Mouse (Mus musculus) myocyte (in vitro differentiated cells): ENCODE measurements around the gene Abhd17a. TPM values are rescaled to one million over a fixed set of nuclear protein-coding genes. Genes with fewer than 3 reads are reported as not detected.

Experiments
- H3K27me3 ChIP-seq: one replicate; pipeline ENCODE4 v1.6.1; 2011; ENCODE audit not compliant: control insufficient read depth, insufficient read depth, insufficient read length
- H3K36me3 ChIP-seq: one replicate; pipeline ENCODE4 v1.6.1; 2011; ENCODE audit not compliant: control insufficient read depth, insufficient read depth
- H3K4me2 ChIP-seq: one replicate; pipeline ENCODE4 v1.6.1; 2011; ENCODE audit warnings: low read depth, control low read depth
- H3K4me3 ChIP-seq: one replicate; pipeline ENCODE4 v1.5.1; 2011; ENCODE audit warnings: mild to moderate bottlenecking, control low read depth, moderate library complexity
- H3K79me2 ChIP-seq: one replicate; pipeline ENCODE4 v1.6.1; 2011; ENCODE audit not compliant: control insufficient read depth, insufficient read depth
- H3ac ChIP-seq: one replicate; pipeline ENCODE4 v1.6.1; 2011; ENCODE audit not compliant: control insufficient read depth, insufficient read length
- CEBPB ChIP-seq: IDR thresholded peaks from 2 replicates; pipeline ENCODE4 v1.6.1; 2011; ENCODE audit warnings: mild to moderate bottlenecking, moderate library complexity; ENCODE audit not compliant: poor library complexity, insufficient read depth, severe bottlenecking
- E2F4 ChIP-seq: IDR thresholded peaks from one replicate; pipeline ENCODE4 v1.6.1; 2011; ENCODE audit warnings: mild to moderate bottlenecking, control low read depth, moderate library complexity; ENCODE audit not compliant: insufficient read depth
- MAX ChIP-seq: IDR thresholded peaks from one replicate; pipeline ENCODE4 v1.6.1; 2011; ENCODE audit warnings: low read depth, mild to moderate bottlenecking, control low read depth
- MYOD1 ChIP-seq, 3 experiments: IDR thresholded peaks; one replicate each; pipeline ENCODE4 v1.6.1; 2011; ENCODE audit warnings: control low read depth in 2 of 3, low read depth in 2 of 3, mild to moderate bottlenecking in 2 of 3, moderate library complexity in 1 of 3; ENCODE audit not compliant: insufficient read length in 2 of 3, control insufficient read depth in 1 of 3
- MYOG ChIP-seq, 3 experiments: IDR thresholded peaks; one replicate each; pipeline ENCODE4 v1.6.1; 2011; ENCODE audit warnings: control low read depth in 2 of 3, low read depth in 2 of 3, mild to moderate bottlenecking in 2 of 3; ENCODE audit not compliant: insufficient read length in 2 of 3, control insufficient read depth in 1 of 3, insufficient read depth in 1 of 3
- POLR2A ChIP-seq: IDR thresholded peaks from one replicate; pipeline ENCODE4 v1.6.1; 2011; ENCODE audit warnings: low read depth, mild to moderate bottlenecking, control low read depth, moderate library complexity; ENCODE audit not compliant: insufficient read length
- POLR2AphosphoS2 ChIP-seq: IDR thresholded peaks from one replicate; pipeline ENCODE4 v1.6.1; 2011; ENCODE audit warnings: low read depth, control low read depth; ENCODE audit not compliant: insufficient read length
- REST ChIP-seq: IDR thresholded peaks from one replicate; pipeline ENCODE4 v1.6.1; 2011; ENCODE audit warnings: mild to moderate bottlenecking, control low read depth, moderate library complexity; ENCODE audit not compliant: insufficient read depth, insufficient read length
- SRF ChIP-seq: IDR thresholded peaks from one replicate; pipeline ENCODE4 v1.6.1; 2011; ENCODE audit warnings: low read depth; ENCODE audit not compliant: control insufficient read depth, insufficient read length
- TCF12 ChIP-seq: IDR thresholded peaks from one replicate; pipeline ENCODE4 v1.6.1; 2011; ENCODE audit warnings: mild to moderate bottlenecking, control low read depth; ENCODE audit not compliant: poor library complexity, insufficient read depth, severe bottlenecking
- TCF3 ChIP-seq: IDR thresholded peaks from one replicate; pipeline ENCODE4 v1.6.1; 2011; ENCODE audit warnings: low read depth, control low read depth; ENCODE audit not compliant: insufficient read length
- USF1 ChIP-seq: IDR thresholded peaks from one replicate; pipeline ENCODE4 v1.6.1; 2011; ENCODE audit warnings: low read depth, mild to moderate bottlenecking, control low read depth, moderate library complexity
- polyA plus RNA-seq: library from polyadenylated mRNA; unstranded; fragments of >200 nt; fragmentation: generic; extraction: Trizol; gene quantifications from one replicate; pipeline ENCODE4 v1.2.1, GENCODE M21; 2012; ENCODE audit warnings: missing spikeins

Gene Abhd17a
- polyA plus RNA-seq, 1 experiment = 111 TPM

DNA sequence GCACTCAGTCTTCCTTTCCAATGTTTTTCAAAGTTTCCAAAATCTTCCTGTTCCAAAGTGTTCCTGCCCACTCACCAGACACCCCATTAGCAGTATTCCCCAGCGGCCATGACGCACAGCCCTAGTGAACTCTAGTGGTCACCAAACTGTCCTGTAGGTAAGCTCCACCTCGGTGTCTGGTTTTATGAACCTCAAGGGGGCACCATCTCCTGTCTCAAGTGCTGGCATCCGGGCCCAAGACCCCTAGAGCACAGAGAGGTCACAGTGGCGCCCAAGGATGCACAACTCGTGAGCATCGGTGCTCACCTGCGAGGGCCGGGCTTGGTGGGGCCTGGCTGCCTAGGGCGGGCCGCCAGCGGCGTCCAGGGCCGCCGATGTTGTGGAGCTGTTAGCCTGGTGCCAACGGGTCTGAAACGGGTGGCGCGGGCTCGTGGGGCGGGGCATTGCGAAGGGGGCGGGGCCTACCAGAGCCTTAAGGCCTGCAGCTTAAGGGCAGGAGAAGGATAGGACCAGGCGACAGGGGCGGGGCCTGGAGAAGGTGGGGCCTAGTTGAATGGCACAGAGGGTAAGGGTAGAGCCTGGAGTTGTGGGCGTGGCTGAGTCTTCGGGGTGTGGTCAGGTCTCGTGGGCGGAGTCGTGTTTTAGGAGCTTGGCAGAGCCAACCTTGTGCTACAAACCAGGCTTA lies 51.3 kb downstream of the Abhd17a start, which contains the start of gene Atp8b3:
Gene Atp8b3, minus strand, starts transcription at position 415 of the 685 bp plus-strand sequence.
- TF ChIP-seq POLR2AphosphoS2 (peak; percentile 50), CEBPB (no peak)
- Histone ChIP-seq H3K36me3 (peaks cover 4% of the 10 kb centered on the region), H3K4me2 (peak within 1 kb of the TSS; percentile 37), H3K27me3 (no peaks in the 10 kb centered on the region), H3ac (no peak within 1 kb of the TSS), H3K4me3 (no peak within 1 kb of the TSS), H3K79me2 (no peaks in the 10 kb centered on the region)

DNA sequence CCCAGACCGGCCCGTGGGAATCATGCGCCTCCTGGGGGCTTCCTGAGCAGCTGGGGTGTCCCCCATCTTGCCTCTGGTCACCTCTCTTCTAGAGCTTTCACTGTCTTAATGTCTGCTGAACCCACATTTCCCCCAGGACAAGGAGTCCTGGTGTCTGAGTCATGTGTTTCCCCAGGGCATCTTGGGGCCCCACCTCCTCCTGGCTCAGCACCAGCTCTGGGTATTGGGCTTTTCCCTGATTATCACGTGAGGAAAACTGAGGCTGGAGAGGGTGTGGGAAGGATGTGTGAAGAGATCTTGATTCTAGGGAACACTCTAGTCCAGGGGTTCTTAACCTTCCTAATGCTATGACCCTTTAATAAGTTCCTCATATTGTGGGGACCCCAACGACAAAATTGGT lies 52.0 kb downstream of the Abhd17a start:
- Histone ChIP-seq H3ac (no peak overlapping the region), H3K4me3 (no peak overlapping the region), H3K79me2 (no peaks in the 10 kb centered on the region), H3K4me2 (peak overlapping the region; percentile 37), H3K27me3 (no peaks in the 10 kb centered on the region), H3K36me3 (peaks cover 3% of the 10 kb centered on the region)
- TF ChIP-seq USF1 (peak; percentile 82), SRF (no peak)

DNA sequence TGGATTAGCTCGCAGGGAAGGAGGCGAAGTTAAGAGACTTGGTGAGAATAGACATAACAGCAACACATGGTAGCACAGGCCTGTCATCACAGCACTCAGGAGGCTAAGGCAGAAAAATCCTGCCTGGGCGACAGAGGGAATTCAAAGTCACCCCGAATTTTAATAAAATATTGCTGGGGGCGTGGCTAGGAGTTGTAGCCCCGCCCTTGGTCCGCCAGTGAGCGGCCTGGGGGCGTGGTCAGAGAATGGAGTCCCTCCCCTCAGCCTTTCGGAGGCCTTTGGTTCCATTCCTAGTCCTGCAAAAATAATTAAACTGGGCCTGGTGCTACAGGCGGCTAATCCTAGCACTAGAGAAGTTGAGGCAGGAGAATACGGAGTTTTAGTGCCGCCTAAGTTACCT lies 54.4 kb downstream of the Abhd17a start:
- H3K4me3 ChIP-seq = no peak overlapping the region
- TF ChIP-seq TCF3 (no peak), POLR2AphosphoS2 (no peak), SRF (no peak), POLR2A (no peak), USF1 (no peak), MYOD1 (IDR thresholded peaks at IDR 0.05; ENCODE audit: control insufficient read depth in 1 of 3, insufficient read length in 2 of 3, low read depth in 2 of 3) (no peak), MYOG (IDR thresholded peaks at IDR 0.05; ENCODE audit: control insufficient read depth in 1 of 3, insufficient read depth in 1 of 3, insufficient read length in 2 of 3, low read depth in 2 of 3) (no peak), REST (no peak), TCF12 (no peak), E2F4 (no peak), CEBPB (no peak), MAX (no peak)
- no peaks in the 10 kb centered on the region for H3K79me2 ChIP-seq
- H3K27me3 ChIP-seq = no peaks in the 10 kb centered on the region
- no peaks in the 10 kb centered on the region for H3K36me3 ChIP-seq
- H3ac ChIP-seq = no peak overlapping the region
- H3K4me2 ChIP-seq = no peak overlapping the region

DNA sequence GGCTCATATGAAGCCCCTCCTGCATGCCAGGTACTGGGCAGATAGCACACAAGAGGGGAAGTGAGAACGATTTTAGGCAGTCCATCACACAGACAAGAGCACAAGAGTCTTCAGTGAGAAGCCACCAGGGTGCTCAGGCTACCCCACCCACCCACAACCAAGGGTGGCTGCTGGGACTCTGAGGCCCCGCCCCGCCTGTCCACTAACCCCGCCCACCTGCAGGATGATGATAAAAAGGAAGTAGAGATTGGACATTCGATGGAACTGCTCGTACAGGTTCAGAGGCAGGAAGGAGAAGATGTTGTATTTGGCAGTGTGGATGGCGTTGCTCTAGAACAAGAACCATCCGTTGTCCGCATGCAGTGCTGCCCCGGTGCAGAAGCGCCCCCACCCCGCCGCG lies 55.1 kb downstream of the Abhd17a start:
- Histone ChIP-seq H3K36me3 (no peaks in the 10 kb centered on the region), H3K4me3 (no peak overlapping the region), H3K27me3 (no peaks in the 10 kb centered on the region), H3ac (no peak overlapping the region), H3K4me2 (no peak overlapping the region), H3K79me2 (no peaks in the 10 kb centered on the region)
- TF ChIP-seq SRF = no peak
- no peak for TF ChIP-seq USF1
- TF ChIP-seq TCF3 = no peak
- no peak for TF ChIP-seq CEBPB
- no peak for TF ChIP-seq POLR2AphosphoS2
- TF ChIP-seq MYOG (IDR thresholded peaks at IDR 0.05; ENCODE audit: control insufficient read depth in 1 of 3, insufficient read depth in 1 of 3, insufficient read length in 2 of 3, low read depth in 2 of 3) = no peak
- TF ChIP-seq MAX = no peak
- TF ChIP-seq REST = no peak
- no peak for TF ChIP-seq TCF12
- no peak for TF ChIP-seq POLR2A

DNA sequence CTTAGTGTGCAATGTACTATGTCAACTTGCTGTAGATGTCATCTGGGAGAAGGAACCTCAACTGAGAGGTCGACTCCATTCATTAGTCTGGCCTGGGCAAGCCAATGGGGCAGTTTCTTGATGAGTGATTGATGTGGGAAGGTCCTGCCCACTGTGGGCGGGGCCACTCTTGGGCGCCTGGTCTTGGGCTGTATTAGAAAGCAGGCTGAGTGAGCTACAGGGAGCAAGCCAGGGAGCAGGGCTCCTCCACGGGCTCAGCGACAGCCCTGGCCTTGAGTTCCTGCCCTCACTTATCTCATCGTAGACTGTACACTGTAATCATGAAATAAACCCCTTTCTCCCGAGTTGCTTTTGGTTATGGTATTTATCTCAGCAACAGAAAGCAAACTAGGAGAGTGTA lies 56.4 kb downstream of the Abhd17a start:
- H3K79me2 ChIP-seq = no peaks in the 10 kb centered on the region
- H3K4me2 ChIP-seq = no peak overlapping the region
- no peak for TF ChIP-seq MYOD1 (IDR thresholded peaks at IDR 0.05; ENCODE audit: control insufficient read depth in 1 of 3, insufficient read length in 2 of 3, low read depth in 2 of 3)
- no peak for TF ChIP-seq USF1
- TF ChIP-seq TCF3 = no peak
- no peak for TF ChIP-seq TCF12
- no peak for TF ChIP-seq E2F4
- no peak for TF ChIP-seq MAX
- TF ChIP-seq REST = no peak
- H3K4me3 ChIP-seq = no peak overlapping the region
- no peaks in the 10 kb centered on the region for H3K36me3 ChIP-seq
- H3ac ChIP-seq = no peak overlapping the region
- H3K27me3 ChIP-seq = peaks cover 13% of the 10 kb centered on the region

Other genes with a start within 250 kb of the Abhd17a start
- 57.8 TPM for gene Adamtsl5, start 241.9 kb downstream of the Abhd17a start, polyA plus RNA-seq
- gene Plk5, start 233.9 kb downstream of the Abhd17a start, polyA plus RNA-seq = 0.05 TPM
- gene Mex3d, start 202.7 kb downstream of the Abhd17a start, polyA plus RNA-seq = 29.6 TPM
- 190 TPM for gene Mbd3, start 190.8 kb downstream of the Abhd17a start, polyA plus RNA-seq
- 1,247 TPM for gene Uqcr11, start 183.5 kb downstream of the Abhd17a start, polyA plus RNA-seq
- gene Tcf3, start 156.7 kb downstream of the Abhd17a start, polyA plus RNA-seq = 67.5 TPM
- not detected for gene Onecut3, start 95.5 kb downstream of the Abhd17a start, polyA plus RNA-seq
- gene Atp8b3, start 51.2 kb downstream of the Abhd17a start, polyA plus RNA-seq = 0.08 TPM
- gene Rexo1, start 28.8 kb downstream of the Abhd17a start, polyA plus RNA-seq = 18.8 TPM
- gene Klf16, start 13.0 kb downstream of the Abhd17a start, polyA plus RNA-seq = 16.0 TPM
- gene Scamp4, start 12.5 kb upstream of the Abhd17a start, polyA plus RNA-seq = 141 TPM
- gene Adat3, start 12.5 kb upstream of the Abhd17a start, polyA plus RNA-seq = 5.7 TPM
- gene Gm49322, start 15.7 kb upstream of the Abhd17a start, polyA plus RNA-seq = 1.0 TPM
- gene Csnk1g2, start 32.5 kb upstream of the Abhd17a start, polyA plus RNA-seq = 178 TPM
- gene Btbd2, start 66.7 kb upstream of the Abhd17a start, polyA plus RNA-seq = 55.9 TPM
- 119 TPM for gene Mknk2, start 87.8 kb upstream of the Abhd17a start, polyA plus RNA-seq
- 25.1 TPM for gene Mob3a, start 111.6 kb upstream of the Abhd17a start, polyA plus RNA-seq
- gene Izumo4, start 111.8 kb upstream of the Abhd17a start, polyA plus RNA-seq = 1.9 TPM
- gene Ap3d1, start 151.9 kb upstream of the Abhd17a start, polyA plus RNA-seq = 68.0 TPM
- gene Dot1l, start 164.9 kb upstream of the Abhd17a start, polyA plus RNA-seq = 20.6 TPM
- 93.1 TPM for gene Sf3a2, start 207.9 kb upstream of the Abhd17a start, polyA plus RNA-seq
- 69.6 TPM for gene Plekhj1, start 208.3 kb upstream of the Abhd17a start, polyA plus RNA-seq
- gene Amh, start 214.9 kb upstream of the Abhd17a start, polyA plus RNA-seq = 0.76 TPM
- 343 TPM for gene Jsrp1, start 223.2 kb upstream of the Abhd17a start, polyA plus RNA-seq
- gene Oaz1, start 236.3 kb upstream of the Abhd17a start, polyA plus RNA-seq = 1,349 TPM